Mouse (Mus musculus): ENCODE data around the gene Gm37240.

- TF ChIP-seq POLR2A (IDR thresholded peaks at IDR 0.05; ENCODE audit: borderline replicate concordance, low read depth, low read length): no peak
- no peak for TF ChIP-seq CTCF (IDR thresholded peaks at IDR 0.05; ENCODE audit: low read depth, low read length)
Observed at GRCm38 (mm10) chr3:85254526-85254925, 632.8 kb downstream of the Gm37240 start.

Measured in bone marrow macrophage, adult 2 months (primary cell).